Mouse (Mus musculus) liver, embryonic 11.5 days (tissue): ENCODE measurements at regions not wholly inside any gene's neighbourhood (a gene's known extent, or its start where the extent isn't known, plus 50 kb on each side); places are given as distances from the start of the nearest gene placed in this dataset.

Experiments
- ATAC-seq: fragments of 200-750 bp; cut with Nextera tagmentation; replicated peaks from 2 replicates; pipeline ENCODE4 v1.8.0; 2017; ENCODE audit warnings: moderate number of reproducible peaks, mild to moderate bottlenecking, moderate TSS enrichment, moderate library complexity; ENCODE audit not compliant: low FRiP score
- DNase-seq: peaks from one replicate; pipeline ENCODE4 v3.0.0-alpha.2; 2017; ENCODE audit warnings: low spot score
- H3K27ac ChIP-seq: fragments of 300-500 bp; sonication (generic); 2 replicates; pipeline ENCODE4 v1.5.1; 2014; ENCODE audit warnings: mild to moderate bottlenecking, low read depth, low read length, control low read depth
- H3K27me3 ChIP-seq: fragments of 300-500 bp; sonication (generic); replicated peaks from 2 replicates; pipeline ENCODE4 v1.6.1; 2014; ENCODE audit warnings: low read length, mixed read lengths; ENCODE audit not compliant: control insufficient read depth, insufficient read depth
- H3K36me3 ChIP-seq: fragments of 300-500 bp; sonication (generic); 2 replicates; pipeline ENCODE4 v1.6.1; 2014; ENCODE audit warnings: mild to moderate bottlenecking, low read length, moderate library complexity, mixed read lengths; ENCODE audit not compliant: control insufficient read depth, insufficient read depth
- H3K4me1 ChIP-seq: fragments of 300-500 bp; sonication (generic); replicated peaks from 2 replicates; pipeline ENCODE4 v1.6.1; 2014; ENCODE audit warnings: low read length, mixed read lengths; ENCODE audit not compliant: control insufficient read depth, insufficient read depth
- H3K4me2 ChIP-seq: fragments of 300-500 bp; sonication (generic); 2 replicates; pipeline ENCODE4 v1.6.1; 2014; ENCODE audit warnings: mild to moderate bottlenecking, control low read depth, moderate library complexity
- H3K4me3 ChIP-seq: fragments of 300-500 bp; sonication (generic); 2 replicates; pipeline ENCODE4 v1.5.1; 2014; ENCODE audit warnings: low read depth, low read length, control low read depth
- H3K9ac ChIP-seq: fragments of 300-500 bp; sonication (generic); 2 replicates; pipeline ENCODE4 v1.6.1; 2014; ENCODE audit warnings: low read depth, low read length, control low read depth
- H3K9me3 ChIP-seq: fragments of 300-500 bp; sonication (generic); 2 replicates; pipeline ENCODE4 v1.6.1; 2016; ENCODE audit warnings: low read length, inconsistent platforms, mixed read lengths; ENCODE audit not compliant: control insufficient read depth
- WGBS: fragments of 180-500 bp; shearing (Covaris S2); extraction: QIAGEN DNeasy Blood & Tissue Kit; methylation state at CpG from one replicate; pipeline ENCODE4 v1.1.7; 2014; 5-methylcytosine and 5-hydroxymethylcytosine counted together

GRCm38 (mm10) chr5:51665241-51665640, 97.7 kb upstream of the Ppargc1a start:
- H3K36me3 ChIP-seq = no peaks in the 10 kb centered on the region
- WGBS = 74% methylated on average over 6 of the region's 6 CpGs
- no peak for DNase-seq
- H3K4me3 ChIP-seq = no peak overlapping the region
- no peak overlapping the region for H3K27ac ChIP-seq
- no peak overlapping the region for H3K9ac ChIP-seq
- H3K4me1 ChIP-seq = no peaks in the 10 kb centered on the region
- no peak overlapping the region for H3K4me2 ChIP-seq
- no peaks in the 10 kb centered on the region for H3K27me3 ChIP-seq
- ATAC-seq = no peak
- no peaks in the 10 kb centered on the region for H3K9me3 ChIP-seq

GRCm38 (mm10) chr5:51658232-51658896, 90.8 kb upstream of the Ppargc1a start:
- Histone ChIP-seq H3K4me2 (no peak overlapping the region), H3K9me3 (no peaks in the 10 kb centered on the region), H3K9ac (no peak overlapping the region), H3K36me3 (no peaks in the 10 kb centered on the region), H3K4me3 (no peak overlapping the region), H3K27ac (no peak overlapping the region), H3K4me1 (no peaks in the 10 kb centered on the region), H3K27me3 (no peaks in the 10 kb centered on the region)
- DNase-seq (no peak), ATAC-seq (no peak)
- 66% methylated on average over 6 of the region's 6 CpGs for WGBS

- H3K4me3 ChIP-seq = no peak overlapping the region
- ATAC-seq = no peak
- H3K4me1 ChIP-seq = no peaks in the 10 kb centered on the region
- WGBS = 88% methylated on average over 2 of the region's 2 CpGs
- no peak overlapping the region for H3K4me2 ChIP-seq
- H3K9ac ChIP-seq = no peak overlapping the region
- H3K36me3 ChIP-seq = no peaks in the 10 kb centered on the region
- no peaks in the 10 kb centered on the region for H3K27me3 ChIP-seq
- no peak overlapping the region for H3K27ac ChIP-seq
- no peaks in the 10 kb centered on the region for H3K9me3 ChIP-seq
- no peak for DNase-seq
Observed at GRCm38 (mm10) chr5:51653507-51653906, 86.0 kb upstream of the Ppargc1a start.

GRCm38 (mm10) chr5:51624400-51624799, 56.9 kb upstream of the Ppargc1a start:
- no peak for ATAC-seq
- H3K27ac ChIP-seq = no peak overlapping the region
- H3K4me3 ChIP-seq = no peak overlapping the region
- H3K9me3 ChIP-seq = no peaks in the 10 kb centered on the region
- DNase-seq = no peak
- H3K4me2 ChIP-seq = no peak overlapping the region
- no peak overlapping the region for H3K9ac ChIP-seq
- H3K27me3 ChIP-seq = no peaks in the 10 kb centered on the region
- WGBS = 77% methylated on average over 5 of the region's 5 CpGs
- no peaks in the 10 kb centered on the region for H3K36me3 ChIP-seq
- no peaks in the 10 kb centered on the region for H3K4me1 ChIP-seq
